Mouse (Mus musculus) CH12.LX (cell line): ENCODE results near the gene Hyal5. TPM values are rescaled to one million over a fixed set of nuclear protein-coding genes. Genes with fewer than 3 reads are reported as not detected.

Experiments used
- DNase-seq: peaks from one replicate; pipeline ENCODE4 v3.0.0-alpha.2; 2013; ENCODE audit errors: extremely low read depth
- H3K27ac ChIP-seq: 2 replicates; pipeline ENCODE4 v1.5.1; 2012; ENCODE audit warnings: low read depth, mild to moderate bottlenecking, control low read depth, moderate library complexity; ENCODE audit not compliant: insufficient read depth
- H3K27me3 ChIP-seq: replicated peaks from 2 replicates; pipeline ENCODE3; 2012; ENCODE audit warnings: inconsistent platforms
- H3K36me3 ChIP-seq, 2 experiments: replicated peaks in 1 of 2; 2 replicates each; pipeline versions ENCODE3 to v1.6.1; 2012; ENCODE audit warnings: inconsistent platforms in 1 of 2, low read length in 1 of 2, mild to moderate bottlenecking in 1 of 2, mixed read lengths in 1 of 2, moderate library complexity in 1 of 2; ENCODE audit not compliant: control insufficient read depth in 1 of 2, insufficient read depth in 1 of 2
- H3K4me1 ChIP-seq, 2 experiments: 2 replicates each; pipeline ENCODE4 v1.6.1; 2012; ENCODE audit warnings: inconsistent platforms in 1 of 2, moderate library complexity in 1 of 2; ENCODE audit not compliant: insufficient read depth in 2 of 2, control insufficient read depth in 1 of 2
- H3K4me2 ChIP-seq: 2 replicates; pipeline ENCODE4 v1.6.1; 2012; ENCODE audit warnings: low read depth, mild to moderate bottlenecking, control low read depth; ENCODE audit not compliant: poor library complexity, insufficient read depth, severe bottlenecking
- H3K4me3 ChIP-seq, 3 experiments: fragments of 150-350 bp in 1 of 3; sonication (generic) in 1 of 3; replicated peaks in 1 of 3; 2 replicates each; pipeline versions ENCODE3 to v1.5.1; 2011 to 2012; ENCODE audit warnings: low read depth in 2 of 3, low read length in 2 of 3, mild to moderate bottlenecking in 2 of 3, moderate library complexity in 2 of 3, control low read depth in 1 of 3, improper control_type of control experiment in 1 of 3, inconsistent platforms in 1 of 3, mixed read lengths in 1 of 3; ENCODE audit not compliant: poor library complexity in 1 of 3
- H3K79me2 ChIP-seq: replicated peaks from 2 replicates; pipeline ENCODE4 v1.6.1; 2012; ENCODE audit warnings: mild to moderate bottlenecking, moderate library complexity; ENCODE audit not compliant: control insufficient read depth, poor library complexity, insufficient read depth, severe bottlenecking; ENCODE audit errors: extremely low read depth
- H3K9ac ChIP-seq: 2 replicates; pipeline ENCODE4 v1.6.1; 2012; ENCODE audit warnings: low read depth, mild to moderate bottlenecking, control low read depth, moderate library complexity; ENCODE audit not compliant: insufficient read depth
- H3K9me3 ChIP-seq: replicated peaks from 2 replicates; pipeline ENCODE3; 2012; ENCODE audit warnings: low read length, inconsistent platforms, mixed read lengths
- BHLHE40 ChIP-seq: IDR thresholded peaks from 2 replicates; pipeline ENCODE4 v1.6.1; 2011; ENCODE audit warnings: mild to moderate bottlenecking, low read depth, low read length, improper control_type of control experiment
- CHD2 ChIP-seq: IDR thresholded peaks from 2 replicates; pipeline ENCODE4 v1.6.1; 2011; ENCODE audit warnings: low read length, improper control_type of control experiment
- CTCF ChIP-seq, 2 experiments: IDR thresholded peaks in 1 of 2; conservative IDR thresholded peaks in 1 of 2; 2 replicates each; pipeline ENCODE4 v1.5.1; 2011 to 2012; ENCODE audit warnings: low read depth in 2 of 2, low read length in 2 of 2, improper control_type of control experiment in 1 of 2, inconsistent platforms in 1 of 2, mild to moderate bottlenecking in 1 of 2, moderate library complexity in 1 of 2
- ELF1 ChIP-seq: IDR thresholded peaks from 2 replicates; pipeline ENCODE4 v1.6.1; 2014; ENCODE audit warnings: low read depth, mild to moderate bottlenecking, inconsistent platforms, low read length, improper control_type of control experiment
- EP300 ChIP-seq: IDR thresholded peaks from 2 replicates; pipeline ENCODE4 v1.6.1; 2011; ENCODE audit warnings: low read length, improper control_type of control experiment
- HCFC1 ChIP-seq: IDR thresholded peaks from 2 replicates; pipeline ENCODE4 v1.6.1; 2012; ENCODE audit warnings: low read depth, mild to moderate bottlenecking, inconsistent platforms, low read length, improper control_type of control experiment
- IRF4 ChIP-seq: IDR thresholded peaks from 2 replicates; pipeline ENCODE4 v1.6.1; 2014; ENCODE audit warnings: low read depth, mild to moderate bottlenecking, inconsistent platforms, low read length, improper control_type of control experiment
- KAT2A ChIP-seq: IDR thresholded peaks from 2 replicates; pipeline ENCODE4 v1.6.1; 2012; ENCODE audit warnings: low read length, improper control_type of control experiment, inconsistent platforms; ENCODE audit not compliant: insufficient replicate concordance
- MAFK ChIP-seq: IDR thresholded peaks from 2 replicates; pipeline ENCODE4 v1.6.1; 2011; ENCODE audit warnings: low read length, improper control_type of control experiment; ENCODE audit not compliant: insufficient replicate concordance
- MAX ChIP-seq: IDR thresholded peaks from 2 replicates; pipeline ENCODE4 v1.6.1; 2011; ENCODE audit warnings: low read length, improper control_type of control experiment
- MEF2A ChIP-seq: IDR thresholded peaks from 2 replicates; pipeline ENCODE4 v1.6.1; 2014; ENCODE audit warnings: low read depth, mild to moderate bottlenecking, inconsistent platforms, low read length, improper control_type of control experiment, borderline replicate concordance
- MYC ChIP-seq: IDR thresholded peaks from 2 replicates; pipeline ENCODE4 v1.6.1; 2011; ENCODE audit warnings: low read depth, mild to moderate bottlenecking, improper control_type of control experiment, low read length
- NRF1 ChIP-seq: IDR thresholded peaks from 2 replicates; pipeline ENCODE4 v1.6.1; 2014; ENCODE audit warnings: low read depth, mild to moderate bottlenecking, inconsistent platforms, low read length, improper control_type of control experiment, moderate library complexity
- RAD21 ChIP-seq: IDR thresholded peaks from 2 replicates; pipeline ENCODE4 v1.6.1; 2011; ENCODE audit warnings: low read depth, mild to moderate bottlenecking, low read length, improper control_type of control experiment, moderate library complexity
- SIN3A ChIP-seq: IDR thresholded peaks from 2 replicates; pipeline ENCODE4 v1.6.1; 2012; ENCODE audit warnings: low read length, improper control_type of control experiment, inconsistent platforms
- SMC3 ChIP-seq: IDR thresholded peaks from 2 replicates; pipeline ENCODE4 v1.6.1; 2011; ENCODE audit warnings: low read depth, low read length, improper control_type of control experiment
- TCF12 ChIP-seq: IDR thresholded peaks from 2 replicates; pipeline ENCODE4 v1.6.1; 2014; ENCODE audit warnings: low read depth, mild to moderate bottlenecking, inconsistent platforms, low read length, improper control_type of control experiment
- UBTF ChIP-seq: IDR thresholded peaks from 2 replicates; pipeline ENCODE4 v1.6.1; 2012; ENCODE audit warnings: low read depth, mild to moderate bottlenecking, inconsistent platforms, low read length, improper control_type of control experiment, moderate library complexity
- USF1 ChIP-seq: IDR thresholded peaks from 2 replicates; pipeline ENCODE4 v1.6.1; 2014; ENCODE audit warnings: low read depth, mild to moderate bottlenecking, inconsistent platforms, low read length, improper control_type of control experiment
- ZKSCAN1 ChIP-seq: IDR thresholded peaks from 2 replicates; pipeline ENCODE4 v1.6.1; 2012; ENCODE audit warnings: low read depth, inconsistent platforms, low read length, improper control_type of control experiment, borderline replicate concordance
- dilution Hi-C: fragments of 300-500 bp; cut with MboI; formaldehyde crosslinking; loops from 2 replicates; pipeline ENCODE4 v1.14.3; 2020; ENCODE audit warnings: low sequenced_read_pairs; ENCODE audit not compliant: extremely low pct_unique_long_range_greater_than_20kb, extremely low pct_ligation_motif_present
- in situ Hi-C: fragments of 300-500 bp; cut with MboI; formaldehyde crosslinking; loops from 3 replicates; pipeline ENCODE4 v1.14.3; 2019; ENCODE audit warnings: low sequenced_read_pairs, low pct_ligation_motif_present, low pct_unique_long_range_greater_than_20kb, mixed read lengths
- polyA plus RNA-seq: library from polyadenylated mRNA; unstranded; fragments of >175 nt; gene quantifications from 2 replicates; pipeline ENCODE4 v1.2.1, GENCODE M21; 2012; ENCODE audit warnings: low read depth; ENCODE audit not compliant: insufficient read length
- total RNA-seq, 2 experiments: library from RNA; depleted of rRNA; stranded (reverse); fragments of 300-350 nt in 1 of 2; fragments of >200 nt in 1 of 2; gene quantifications; 2 replicates each; pipeline ENCODE4 v1.2.3; 2012 to 2014

Gene Hyal5
- total and polyA plus RNA-seq, 3 experiments: not detected

DNA sequence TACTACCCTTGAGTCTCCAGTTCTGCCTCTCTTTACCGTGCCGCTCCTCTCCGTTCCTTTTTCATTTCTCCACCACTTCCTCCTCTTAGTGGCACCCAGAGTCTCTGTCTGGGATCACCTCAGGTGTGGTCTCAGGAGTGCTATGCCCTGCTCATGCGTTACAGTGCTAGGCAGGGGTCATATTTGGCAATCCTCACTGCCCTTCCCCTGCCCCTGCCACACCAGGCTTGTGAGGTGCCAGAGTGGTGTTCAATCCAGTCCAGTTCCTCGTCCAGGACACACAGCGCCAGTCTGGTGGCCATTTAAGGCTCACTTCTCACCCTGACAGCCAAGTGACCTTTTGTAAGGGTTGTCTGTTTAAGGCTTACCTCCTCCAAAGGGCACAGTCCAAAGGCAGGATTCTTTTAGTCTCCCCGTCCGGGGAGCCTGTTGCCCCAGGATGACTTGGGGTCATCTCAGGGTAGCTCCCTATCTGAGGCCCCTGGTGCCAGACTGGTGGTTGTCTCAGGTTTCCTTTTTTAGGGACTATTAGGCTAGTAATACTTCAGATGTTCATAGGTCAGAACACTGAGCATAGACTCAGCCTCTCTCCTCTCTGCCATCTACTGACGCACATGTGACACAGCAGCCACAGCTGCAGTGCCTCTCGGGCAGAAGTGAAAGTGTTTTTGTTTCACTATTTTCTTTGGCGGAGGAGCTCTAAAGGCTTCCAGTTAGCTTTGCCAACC lies 36.5 kb downstream of the Hyal5 start:
- H3K4me2 ChIP-seq: peak overlapping the region; percentile 27; the same call in 1 of the 2 replicates
- H3K4me1 ChIP-seq: peaks cover 4 to 16% of the 10 kb centered on the region in 2 experiments
- H3K27ac ChIP-seq: no peak overlapping the region
- no peaks in the 10 kb centered on the region for H3K36me3 ChIP-seq
- H3K9ac ChIP-seq: 0 out of 2 replicates have a peak overlapping the region, but pooled peaks have one; percentile 21
- no peaks in the 10 kb centered on the region for H3K79me2 ChIP-seq
- in situ Hi-C loops: no loop called here
- peak; percentile 72 for DNase-seq
- peak overlapping the region; percentile 32 to 43 (median 38) for H3K4me3 ChIP-seq
- TF ChIP-seq MAX: peak; percentile 86
- 0 out of 2 replicates have a peak, but pooled peaks have one; percentile 12 for TF ChIP-seq NRF1
- peak; percentile 77 for TF ChIP-seq EP300
- no peak for TF ChIP-seq ZKSCAN1
- peak; percentile 66 for TF ChIP-seq TCF12
- TF ChIP-seq MAFK: no peak
- TF ChIP-seq SMC3: peak; percentile 74
- no peak for TF ChIP-seq UBTF
- TF ChIP-seq MYC: 0 out of 2 replicates have a peak, but pooled peaks have one; percentile 34
- TF ChIP-seq HCFC1: 0 out of 2 replicates have a peak, but pooled peaks have one; percentile 22
- TF ChIP-seq USF1: peak; percentile 24; the same call in 1 of the 2 replicates
- TF ChIP-seq SIN3A: 0 out of 2 replicates have a peak, but pooled peaks have one; percentile 23
- no peak; the same call in 1 of the 2 replicates for TF ChIP-seq ELF1
- TF ChIP-seq RAD21: peak; percentile 62
- TF ChIP-seq CHD2: 0 out of 2 replicates have a peak, but pooled peaks have one; percentile 23
- TF ChIP-seq KAT2A: no peak
- TF ChIP-seq IRF4: peak; percentile 83
- peak; percentile 37 to 80 for TF ChIP-seq CTCF (conservative IDR thresholded peaks at IDR 0.05 in 1 of 2, IDR thresholded peaks at IDR 0.05 in 1 of 2; ENCODE audit: low read depth in 2 of 2, low read length in 2 of 2)
- peak; percentile 28; the same call in 1 of the 2 replicates for TF ChIP-seq BHLHE40
- TF ChIP-seq MEF2A: peak; percentile 21; the same call in 1 of the 2 replicates
- TF ChIP-seq, all 38 proteins: peak for 15
- dilution Hi-C loops: no loop called here
- Histone ChIP-seq H3K27me3 (no peaks in the 10 kb centered on the region), H3K9me3 (no peaks in the 10 kb centered on the region)

GRCm38 (mm10) chr6:24894874-24895183 lies 37.0 kb downstream of the Hyal5 start:
- H3K4me1 ChIP-seq: peaks cover 4 to 16% of the 10 kb centered on the region in 2 experiments
- peak overlapping the region; percentile 27; the same call in 1 of the 2 replicates for H3K4me2 ChIP-seq
- H3K27ac ChIP-seq: no peak overlapping the region
- no peaks in the 10 kb centered on the region for H3K9me3 ChIP-seq
- H3K36me3 ChIP-seq: no peaks in the 10 kb centered on the region
- H3K27me3 ChIP-seq: no peaks in the 10 kb centered on the region
- no peaks in the 10 kb centered on the region for H3K79me2 ChIP-seq
- TF ChIP-seq KAT2A (no peak), NRF1 (0 out of 2 replicates have a peak, but pooled peaks have one; percentile 4)
- DNase-seq: no peak
- H3K9ac ChIP-seq: 0 out of 2 replicates have a peak overlapping the region, but pooled peaks have one; percentile 21
- in situ Hi-C loops: no loop called here
- dilution Hi-C loops: no loop called here
- peak overlapping the region; percentile 32 to 43 (median 38) for H3K4me3 ChIP-seq
